Mouse (Mus musculus): Measurements from ENCODE around the gene 1520401A03Rik.
"Not testable (repeated sequence)": the region's sequence is repeated elsewhere in the genome, so short reads cannot be mapped to it uniquely, and the experiment has no call there.

The 1520401A03Rik gene

GRCm38 (mm10) chr17:23722376-23723125 is at the start of gene 1520401A03Rik:
Gene 1520401A03Rik, minus strand, starts transcription at chr17:23722783.
- no peak for DNase-seq (ENCODE audit: low spot score in 2 of 2)

GRCm38 (mm10) chr17:23772219-23772556 is 49.6 kb upstream of the 1520401A03Rik start:
- DNase-seq (ENCODE audit: low spot score in 2 of 2), result not testable (repeated sequence)

GRCm38 (mm10) chr17:23771284-23772218 is 49.0 kb upstream of the 1520401A03Rik start, which contains the start of gene Flywch1:
Gene Flywch1, minus strand, starts transcription at chr17:23771602.
- peak; percentile 98 to 99 for DNase-seq (ENCODE audit: low spot score in 2 of 2)

GRCm38 (mm10) chr17:23770896-23771283 is 48.3 kb upstream of the 1520401A03Rik start:
- DNase-seq (ENCODE audit: low spot score in 2 of 2), result no peak

- DNase-seq (ENCODE audit: low spot score in 2 of 2), result no peak
Measured at GRCm38 (mm10) chr17:23770493-23770892, 47.9 kb upstream of the 1520401A03Rik start.

- no peak for DNase-seq (ENCODE audit: low spot score in 2 of 2)
Measured at GRCm38 (mm10) chr17:23762976-23763375, 40.4 kb upstream of the 1520401A03Rik start.

- DNase-seq (ENCODE audit: low spot score in 2 of 2), result no peak
Measured at GRCm38 (mm10) chr17:23761155-23761554, 38.6 kb upstream of the 1520401A03Rik start.

GRCm38 (mm10) chr17:23760231-23760630 is 37.6 kb upstream of the 1520401A03Rik start:
- DNase-seq (ENCODE audit: low spot score in 2 of 2), result no peak

- no peak for DNase-seq (ENCODE audit: low spot score in 2 of 2)
Measured at GRCm38 (mm10) chr17:23758801-23759200, 36.2 kb upstream of the 1520401A03Rik start.

- DNase-seq (ENCODE audit: low spot score in 2 of 2), result no peak
Measured at GRCm38 (mm10) chr17:23757581-23757980, 35.0 kb upstream of the 1520401A03Rik start.

GRCm38 (mm10) chr17:23755689-23756088 is 33.1 kb upstream of the 1520401A03Rik start:
- DNase-seq (ENCODE audit: low spot score in 2 of 2), result no peak

- no peak for DNase-seq (ENCODE audit: low spot score in 2 of 2)
Measured at GRCm38 (mm10) chr17:23749400-23750191, 27.0 kb upstream of the 1520401A03Rik start.

GRCm38 (mm10) chr17:23748631-23749391 is 26.2 kb upstream of the 1520401A03Rik start:
- DNase-seq (ENCODE audit: low spot score in 2 of 2), result peak in 1 of 2 experiments; percentile 48

- DNase-seq (ENCODE audit: low spot score in 2 of 2), result no peak
Measured at GRCm38 (mm10) chr17:23748026-23748425, 25.4 kb upstream of the 1520401A03Rik start.

GRCm38 (mm10) chr17:23747471-23747870 is 24.9 kb upstream of the 1520401A03Rik start:
- no peak for DNase-seq (ENCODE audit: low spot score in 2 of 2)

- DNase-seq (ENCODE audit: low spot score in 2 of 2), result no peak
Measured at GRCm38 (mm10) chr17:23746767-23747166, 24.2 kb upstream of the 1520401A03Rik start.

GRCm38 (mm10) chr17:23746311-23746710 is 23.7 kb upstream of the 1520401A03Rik start:
- DNase-seq (ENCODE audit: low spot score in 2 of 2), result no peak

GRCm38 (mm10) chr17:23745301-23746251 is 23.0 kb upstream of the 1520401A03Rik start, which contains the start of gene Kremen2:
Gene Kremen2, minus strand, starts transcription at chr17:23745833.
- DNase-seq (ENCODE audit: low spot score in 2 of 2), result no peak

GRCm38 (mm10) chr17:23744651-23745050 is 22.1 kb upstream of the 1520401A03Rik start:
- DNase-seq (ENCODE audit: low spot score in 2 of 2), result no peak

- no peak for DNase-seq (ENCODE audit: low spot score in 2 of 2)
Measured at GRCm38 (mm10) chr17:23744076-23744475, 21.5 kb upstream of the 1520401A03Rik start.
